Mouse (Mus musculus): ENCODE measurements at regions not wholly inside any gene's neighbourhood (a gene's known extent, or its start where the extent isn't known, plus 50 kb on each side); places are given as distances from the start of the nearest gene placed in this dataset.

DNA sequence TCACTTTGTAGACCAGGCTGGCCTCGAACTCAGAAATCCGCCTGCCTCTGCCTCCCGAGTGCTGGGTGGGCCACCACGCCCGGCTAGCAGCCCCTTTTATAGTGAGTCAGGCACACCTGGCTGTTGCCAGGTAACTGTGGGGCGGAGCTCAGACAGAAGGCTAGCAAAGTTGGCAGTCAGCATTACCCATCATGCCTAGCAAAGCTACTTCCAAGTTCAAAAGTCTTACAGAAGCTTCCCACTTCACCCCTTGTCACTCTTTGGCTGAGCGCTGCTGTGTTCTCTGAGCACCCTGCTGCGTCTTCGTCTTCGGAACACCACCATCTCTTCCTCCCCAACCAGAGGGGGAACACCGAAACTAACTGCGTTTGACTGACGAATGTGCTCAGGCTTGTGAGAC lies 279.1 kb upstream of the Jmjd1c start:
- Histone ChIP-seq H3K4me1 (ENCODE audit: control insufficient read depth, insufficient read depth, low read length) (0 out of 2 replicates have a peak, but pooled peaks cover 2% of the 10 kb centered on the region), H3K36me3 (ENCODE audit: control insufficient read depth, insufficient read depth, low read length) (no peaks in the 10 kb centered on the region), H3K27ac (ENCODE audit: low read length) (no peak overlapping the region), H3K27me3 (ENCODE audit: control insufficient read depth, insufficient read depth, low read length) (no peaks in the 10 kb centered on the region), H3K4me2 (replicated peaks; ENCODE audit: low read depth, low read length) (no peak overlapping the region), H3K9me3 (ENCODE audit: control insufficient read depth, low read depth, low read length) (no peaks in the 10 kb centered on the region), H3K9ac (replicated peaks; ENCODE audit: low read depth, low read length) (no peak overlapping the region), H3K4me3 (ENCODE audit: low read depth, low read length) (no peak overlapping the region)
- 83% methylated on average over 13 of the region's 13 CpGs for WGBS
- ATAC-seq (ENCODE audit: insufficient number of reproducible peaks, insufficient read depth, low FRiP score, low read depth), result no peak

DNA sequence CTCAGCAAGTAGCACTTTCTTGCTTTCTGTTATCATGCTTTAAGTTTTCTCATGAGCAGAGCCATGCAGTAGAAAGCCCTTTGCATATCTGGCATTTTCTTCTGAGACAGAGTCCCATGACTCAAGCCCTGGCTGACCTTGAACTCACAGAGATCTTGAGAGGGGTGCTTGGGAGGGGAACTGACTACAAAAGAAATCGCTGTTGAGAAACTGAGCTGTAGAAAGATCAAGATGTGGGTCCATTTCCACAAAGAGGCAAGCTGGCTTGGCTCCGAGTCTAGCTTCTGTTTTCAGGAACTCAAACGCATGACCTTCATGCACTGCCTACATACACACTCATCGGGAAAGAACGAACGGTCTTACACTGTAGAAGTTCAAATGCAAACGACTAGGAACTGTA lies 278.0 kb upstream of the Jmjd1c start:
- Histone ChIP-seq H3K9ac (replicated peaks; ENCODE audit: low read depth, low read length) (no peak overlapping the region), H3K27ac (ENCODE audit: low read length) (no peak overlapping the region), H3K4me2 (replicated peaks; ENCODE audit: low read depth, low read length) (no peak overlapping the region), H3K9me3 (ENCODE audit: control insufficient read depth, low read depth, low read length) (no peaks in the 10 kb centered on the region), H3K4me3 (ENCODE audit: low read depth, low read length) (no peak overlapping the region), H3K27me3 (ENCODE audit: control insufficient read depth, insufficient read depth, low read length) (no peaks in the 10 kb centered on the region), H3K4me1 (ENCODE audit: control insufficient read depth, insufficient read depth, low read length) (0 out of 2 replicates have a peak, but pooled peaks cover 2% of the 10 kb centered on the region), H3K36me3 (ENCODE audit: control insufficient read depth, insufficient read depth, low read length) (no peaks in the 10 kb centered on the region)
- WGBS, result 61% methylated on average over 7 of the region's 7 CpGs
- ATAC-seq (ENCODE audit: insufficient number of reproducible peaks, insufficient read depth, low FRiP score, low read depth), result no peak

DNA sequence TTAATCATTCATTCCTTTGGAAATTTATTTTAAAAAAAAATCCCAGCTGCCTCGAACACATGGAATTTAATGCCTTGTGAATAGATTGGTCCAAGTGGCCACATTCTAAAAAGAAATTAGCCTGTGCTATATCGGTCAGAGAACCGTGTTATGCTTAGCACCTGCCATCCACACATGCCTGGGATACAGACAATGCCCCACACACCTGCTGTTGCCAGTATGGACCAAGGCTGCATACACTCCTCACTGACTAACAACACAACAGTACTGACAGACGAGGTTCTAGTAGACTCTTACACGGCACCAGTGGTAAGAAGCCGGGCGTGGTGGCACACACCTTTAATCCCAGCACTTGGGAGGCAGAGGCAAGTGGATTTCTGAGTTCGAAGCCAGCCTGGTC lies 276.4 kb upstream of the Jmjd1c start:
- no peaks in the 10 kb centered on the region for H3K36me3 ChIP-seq (ENCODE audit: control insufficient read depth, insufficient read depth, low read length)
- no peaks in the 10 kb centered on the region for H3K9me3 ChIP-seq (ENCODE audit: control insufficient read depth, low read depth, low read length)
- no peak overlapping the region for H3K27ac ChIP-seq (ENCODE audit: low read length)
- no peak overlapping the region for H3K4me2 ChIP-seq (replicated peaks; ENCODE audit: low read depth, low read length)
- H3K27me3 ChIP-seq (ENCODE audit: control insufficient read depth, insufficient read depth, low read length), result no peaks in the 10 kb centered on the region
- no peak overlapping the region for H3K4me3 ChIP-seq (ENCODE audit: low read depth, low read length)
- 75% methylated on average over 8 of the region's 8 CpGs for WGBS
- ATAC-seq (ENCODE audit: insufficient number of reproducible peaks, insufficient read depth, low FRiP score, low read depth), result no peak
- no peak overlapping the region for H3K9ac ChIP-seq (replicated peaks; ENCODE audit: low read depth, low read length)
- no peaks in the 10 kb centered on the region for H3K4me1 ChIP-seq (ENCODE audit: control insufficient read depth, insufficient read depth, low read length)

DNA sequence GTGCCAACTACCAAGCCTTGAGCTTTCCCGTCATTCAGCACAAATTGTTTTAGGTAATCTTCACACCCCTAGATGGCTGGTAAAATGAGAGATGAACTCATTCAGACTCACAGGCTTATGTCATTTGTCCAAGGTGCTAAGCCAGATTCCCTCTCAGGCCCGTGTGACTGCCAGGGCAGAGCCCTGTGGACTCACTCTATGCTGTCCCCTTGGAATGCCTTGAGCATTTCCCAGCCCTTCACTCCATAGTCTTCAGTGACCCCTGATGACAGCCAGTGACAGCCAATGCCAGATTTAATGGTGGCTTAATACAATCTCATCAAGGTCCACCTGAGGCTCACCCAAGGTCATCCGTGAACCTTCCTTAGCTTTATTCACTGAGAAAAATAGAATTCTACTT lies 270.2 kb upstream of the Jmjd1c start:
- WGBS, result 76% methylated on average over 3 of the region's 3 CpGs
- no peak overlapping the region for H3K4me3 ChIP-seq (ENCODE audit: low read depth, low read length)
- no peak for ATAC-seq (ENCODE audit: insufficient number of reproducible peaks, insufficient read depth, low FRiP score, low read depth)

DNA sequence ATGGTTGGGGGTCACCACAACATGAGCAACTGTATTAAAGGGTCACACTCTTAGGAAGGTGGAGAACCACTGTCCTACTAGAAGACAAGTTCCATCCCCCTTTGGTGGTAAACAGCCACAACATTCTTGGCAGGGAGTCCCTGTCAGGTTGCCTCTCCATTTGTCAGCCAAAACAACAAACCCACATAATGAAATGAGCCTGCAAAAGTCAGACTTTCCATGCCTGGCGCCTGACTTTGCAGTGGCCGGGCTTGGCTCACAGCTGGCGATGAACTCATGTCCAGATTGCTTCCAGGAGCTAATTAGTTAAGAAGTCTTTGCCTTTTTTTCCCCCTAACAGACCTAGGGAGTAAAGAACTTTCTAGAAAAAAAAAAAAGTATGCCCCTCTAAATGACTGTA lies 269.6 kb upstream of the Jmjd1c start:
- Histone ChIP-seq H3K27ac (ENCODE audit: low read length) (no peak overlapping the region), H3K27me3 (ENCODE audit: control insufficient read depth, insufficient read depth, low read length) (no peaks in the 10 kb centered on the region), H3K4me2 (replicated peaks; ENCODE audit: low read depth, low read length) (no peak overlapping the region), H3K4me3 (ENCODE audit: low read depth, low read length) (no peak overlapping the region), H3K4me1 (ENCODE audit: control insufficient read depth, insufficient read depth, low read length) (0 out of 2 replicates have a peak, but pooled peaks cover 3% of the 10 kb centered on the region), H3K36me3 (ENCODE audit: control insufficient read depth, insufficient read depth, low read length) (no peaks in the 10 kb centered on the region), H3K9ac (replicated peaks; ENCODE audit: low read depth, low read length) (no peak overlapping the region), H3K9me3 (ENCODE audit: control insufficient read depth, low read depth, low read length) (no peaks in the 10 kb centered on the region)
- 74% methylated on average over 3 of the region's 3 CpGs for WGBS
- no peak for ATAC-seq (ENCODE audit: insufficient number of reproducible peaks, insufficient read depth, low FRiP score, low read depth)

More for the DNA sequence above, 270.2 kb upstream of the Jmjd1c start:
- no peak overlapping the region for H3K4me2 ChIP-seq (replicated peaks; ENCODE audit: low read depth, low read length)
- H3K9ac ChIP-seq (replicated peaks; ENCODE audit: low read depth, low read length), result no peak overlapping the region
- H3K9me3 ChIP-seq (ENCODE audit: control insufficient read depth, low read depth, low read length), result no peaks in the 10 kb centered on the region
- no peaks in the 10 kb centered on the region for H3K36me3 ChIP-seq (ENCODE audit: control insufficient read depth, insufficient read depth, low read length)
- 0 out of 2 replicates have a peak, but pooled peaks cover 3% of the 10 kb centered on the region for H3K4me1 ChIP-seq (ENCODE audit: control insufficient read depth, insufficient read depth, low read length)
- H3K27me3 ChIP-seq (ENCODE audit: control insufficient read depth, insufficient read depth, low read length), result no peaks in the 10 kb centered on the region
- no peak overlapping the region for H3K27ac ChIP-seq (ENCODE audit: low read length)

DNA sequence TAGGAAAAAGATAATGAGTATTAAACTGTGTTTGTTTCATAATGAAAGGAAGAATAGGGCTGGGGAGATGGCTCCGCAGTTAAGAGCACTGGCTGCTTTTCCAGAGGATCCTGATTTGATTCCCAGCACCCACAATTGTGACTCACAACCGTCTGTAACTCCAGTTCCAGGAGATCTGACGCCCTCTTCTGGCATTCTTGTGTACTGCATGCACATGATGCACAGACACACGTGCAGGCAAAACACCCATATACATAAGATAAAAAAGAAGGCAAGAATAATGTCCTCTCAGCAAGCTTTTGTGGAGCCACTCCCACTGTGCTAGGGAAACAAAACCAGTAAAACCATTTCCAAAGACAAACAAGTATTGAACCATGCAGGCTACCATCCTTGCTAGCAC lies 261.0 kb upstream of the Jmjd1c start:
- Histone ChIP-seq H3K4me3 (ENCODE audit: low read depth, low read length) (no peak overlapping the region), H3K4me2 (replicated peaks; ENCODE audit: low read depth, low read length) (no peak overlapping the region), H3K27ac (ENCODE audit: low read length) (no peak overlapping the region), H3K9me3 (ENCODE audit: control insufficient read depth, low read depth, low read length) (no peaks in the 10 kb centered on the region), H3K36me3 (ENCODE audit: control insufficient read depth, insufficient read depth, low read length) (no peaks in the 10 kb centered on the region), H3K27me3 (ENCODE audit: control insufficient read depth, insufficient read depth, low read length) (no peaks in the 10 kb centered on the region), H3K9ac (replicated peaks; ENCODE audit: low read depth, low read length) (no peak overlapping the region), H3K4me1 (ENCODE audit: control insufficient read depth, insufficient read depth, low read length) (no peaks in the 10 kb centered on the region)
- no peak for ATAC-seq (ENCODE audit: insufficient number of reproducible peaks, insufficient read depth, low FRiP score, low read depth)
- 76% methylated on average over 4 of the region's 4 CpGs for WGBS

DNA sequence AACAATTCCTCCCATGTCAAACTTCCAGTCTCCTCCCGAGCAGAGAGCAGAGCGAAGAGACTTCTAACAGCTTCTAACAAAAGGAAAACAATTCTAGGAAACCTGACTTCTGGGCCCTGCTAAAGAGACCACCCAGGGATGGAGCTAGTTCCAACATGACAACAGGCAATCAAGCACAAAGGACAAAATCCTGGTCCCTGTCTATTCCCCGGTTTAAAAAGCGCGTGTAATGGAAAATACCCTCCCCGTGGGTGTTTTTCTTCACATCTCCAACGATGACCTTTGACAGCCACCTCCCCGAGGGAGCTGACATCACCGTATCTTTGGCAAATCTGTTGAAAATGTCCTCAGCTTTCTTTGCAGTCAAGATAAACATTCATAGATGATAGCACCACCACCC lies 256.9 kb upstream of the Jmjd1c start:
- no peak for ATAC-seq (ENCODE audit: insufficient number of reproducible peaks, insufficient read depth, low FRiP score, low read depth)
- Histone ChIP-seq H3K27ac (ENCODE audit: low read length) (no peak overlapping the region), H3K4me2 (replicated peaks; ENCODE audit: low read depth, low read length) (no peak overlapping the region)

DNA sequence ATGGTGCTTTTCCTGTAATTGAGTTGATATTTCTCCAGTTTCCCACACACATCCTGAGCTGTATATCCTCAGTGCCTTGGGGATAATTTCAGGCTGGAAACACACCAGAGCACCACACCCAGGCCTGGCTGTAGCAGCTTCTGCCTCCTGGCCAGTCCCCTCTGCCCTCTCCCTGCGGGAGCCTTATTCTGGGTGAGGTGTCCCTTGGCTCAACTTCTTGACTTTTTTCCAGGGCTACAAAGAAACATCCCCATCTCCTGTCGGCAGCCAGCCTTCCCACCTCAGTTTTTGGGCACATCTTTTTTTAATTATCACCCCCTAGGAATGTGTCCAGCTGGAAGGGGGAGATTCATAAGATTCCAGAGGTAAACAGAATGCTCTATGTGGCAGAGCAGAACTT lies 252.7 kb upstream of the Jmjd1c start:
- 71% methylated on average over 2 of the region's 2 CpGs for WGBS
- Histone ChIP-seq H3K4me1 (ENCODE audit: control insufficient read depth, insufficient read depth, low read length) (no peaks in the 10 kb centered on the region), H3K27me3 (ENCODE audit: control insufficient read depth, insufficient read depth, low read length) (no peaks in the 10 kb centered on the region), H3K27ac (ENCODE audit: low read length) (no peak overlapping the region), H3K36me3 (ENCODE audit: control insufficient read depth, insufficient read depth, low read length) (no peaks in the 10 kb centered on the region), H3K4me3 (ENCODE audit: low read depth, low read length) (no peak overlapping the region), H3K4me2 (replicated peaks; ENCODE audit: low read depth, low read length) (no peak overlapping the region), H3K9ac (replicated peaks; ENCODE audit: low read depth, low read length) (no peak overlapping the region), H3K9me3 (ENCODE audit: control insufficient read depth, low read depth, low read length) (no peaks in the 10 kb centered on the region)
- ATAC-seq (ENCODE audit: insufficient number of reproducible peaks, insufficient read depth, low FRiP score, low read depth), result no peak

More for the DNA sequence above, 256.9 kb upstream of the Jmjd1c start:
- 53% methylated on average over 9 of the region's 9 CpGs for WGBS
- no peak overlapping the region for H3K9ac ChIP-seq (replicated peaks; ENCODE audit: low read depth, low read length)
- H3K4me1 ChIP-seq (ENCODE audit: control insufficient read depth, insufficient read depth, low read length), result no peaks in the 10 kb centered on the region
- H3K36me3 ChIP-seq (ENCODE audit: control insufficient read depth, insufficient read depth, low read length), result no peaks in the 10 kb centered on the region
- no peaks in the 10 kb centered on the region for H3K27me3 ChIP-seq (ENCODE audit: control insufficient read depth, insufficient read depth, low read length)
- H3K9me3 ChIP-seq (ENCODE audit: control insufficient read depth, low read depth, low read length), result no peaks in the 10 kb centered on the region
- no peak overlapping the region for H3K4me3 ChIP-seq (ENCODE audit: low read depth, low read length)

DNA sequence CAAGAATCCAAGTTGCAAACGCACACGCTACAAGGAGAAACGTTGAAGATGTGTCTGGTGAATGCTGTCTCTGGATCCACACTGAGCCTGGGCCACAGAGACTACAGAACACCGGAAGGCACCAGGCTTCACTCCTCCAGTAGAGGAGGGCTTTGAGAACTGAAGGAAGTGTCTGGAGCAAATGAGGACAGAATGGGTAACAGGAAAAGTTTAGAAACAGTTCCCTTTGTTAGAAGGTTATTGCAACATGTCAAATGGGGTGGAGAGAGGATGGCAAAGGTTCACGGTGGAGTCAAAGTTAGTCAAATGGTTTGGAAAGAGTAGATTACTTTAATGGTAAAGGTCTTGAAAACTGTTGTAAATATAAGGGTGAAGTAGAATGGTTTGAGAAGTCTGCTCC lies 247.1 kb upstream of the Jmjd1c start:
- Histone ChIP-seq H3K4me1 (ENCODE audit: control insufficient read depth, insufficient read depth, low read length) (no peaks in the 10 kb centered on the region), H3K4me2 (replicated peaks; ENCODE audit: low read depth, low read length) (no peak overlapping the region), H3K9me3 (ENCODE audit: control insufficient read depth, low read depth, low read length) (no peaks in the 10 kb centered on the region), H3K4me3 (ENCODE audit: low read depth, low read length) (no peak overlapping the region), H3K9ac (replicated peaks; ENCODE audit: low read depth, low read length) (no peak overlapping the region), H3K27me3 (ENCODE audit: control insufficient read depth, insufficient read depth, low read length) (no peaks in the 10 kb centered on the region), H3K36me3 (ENCODE audit: control insufficient read depth, insufficient read depth, low read length) (no peaks in the 10 kb centered on the region), H3K27ac (ENCODE audit: low read length) (no peak overlapping the region)
- ATAC-seq (ENCODE audit: insufficient number of reproducible peaks, insufficient read depth, low FRiP score, low read depth), result no peak
- 84% methylated on average over 5 of the region's 5 CpGs for WGBS

All from stomach, embryonic 14.5 days (tissue).